Mouse (Mus musculus) stomach, postnatal 0 days (tissue): ENCODE measurements around the gene Dppa3.

ENCODE experiments used
- CTCF ChIP-seq: IDR thresholded peaks from 2 replicates; pipeline ENCODE4 v1.5.1; 2016; ENCODE audit warnings: antibody characterized with exemption, low read depth, mild to moderate bottlenecking, moderate library complexity
- EP300 ChIP-seq: optimal IDR thresholded peaks from 2 replicates; pipeline ENCODE3; 2016; ENCODE audit warnings: antibody characterized with exemption

DNA sequence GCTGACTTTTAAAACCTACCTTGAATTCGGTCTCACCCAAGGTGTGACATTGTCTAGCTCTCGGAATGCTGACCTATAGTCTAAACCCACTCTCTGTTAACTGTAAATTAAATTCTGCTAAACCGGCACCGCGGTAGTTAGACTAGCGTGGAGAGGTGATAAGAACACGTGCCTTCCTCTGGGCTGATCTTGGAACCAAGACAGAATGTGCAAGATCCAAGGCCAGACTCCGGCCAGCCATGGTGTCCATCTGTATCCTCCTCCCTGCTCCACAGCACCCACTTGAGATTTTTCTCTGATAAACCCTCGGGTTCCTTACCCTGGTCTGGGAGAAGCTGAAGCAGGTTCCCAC, 16.9 kb upstream of the Dppa3 start:
- TF ChIP-seq CTCF (no peak), EP300 (no peak)
